Mouse (Mus musculus) forebrain, embryonic 14.5 days (tissue): Measurements from ENCODE around the gene Avpi1. TPM values are rescaled to one million over a fixed set of nuclear protein-coding genes. Genes with fewer than 3 reads are reported as not detected.
"Not testable (repeated sequence)": the region's sequence is repeated elsewhere in the genome, so short reads cannot be mapped to it uniquely, and the experiment has no call there.

Experiments
- ATAC-seq: fragments of 200-750 bp; cut with Nextera tagmentation; 2 replicates; pipeline ENCODE4 v1.8.0; 2017; ENCODE audit warnings: mild to moderate bottlenecking, moderate library complexity
- DNase-seq: peaks from one replicate; pipeline ENCODE4 v3.0.0-alpha.2; 2015; ENCODE audit warnings: low spot score
- H3K27ac ChIP-seq: fragments of 300-500 bp; sonication (generic); 2 replicates; pipeline ENCODE4 v1.5.1; 2014; ENCODE audit warnings: low read depth, mild to moderate bottlenecking, control low read depth, low read length, moderate library complexity
- H3K27me3 ChIP-seq: fragments of 300-500 bp; sonication (generic); replicated peaks from 2 replicates; pipeline ENCODE4 v1.6.1; 2014; ENCODE audit warnings: low read length, control low read depth, mixed read lengths; ENCODE audit not compliant: control insufficient read depth, insufficient read depth
- H3K36me3 ChIP-seq: fragments of 300-500 bp; sonication (generic); 2 replicates; pipeline ENCODE4 v1.6.1; 2014; ENCODE audit warnings: low read length, control low read depth; ENCODE audit not compliant: control insufficient read depth, insufficient read depth
- H3K4me1 ChIP-seq: fragments of 300-500 bp; sonication (generic); 2 replicates; pipeline ENCODE4 v1.6.1; 2014; ENCODE audit warnings: antibody characterized with exemption, low read length, control low read depth; ENCODE audit not compliant: control insufficient read depth, insufficient read depth
- H3K4me2 ChIP-seq: fragments of 300-500 bp; sonication (generic); 2 replicates; pipeline ENCODE4 v1.6.1; 2014; ENCODE audit warnings: mild to moderate bottlenecking, control low read depth, low read length
- H3K4me3 ChIP-seq: fragments of 300-500 bp; sonication (generic); 2 replicates; pipeline ENCODE4 v1.5.1; 2014; ENCODE audit warnings: low read depth, low read length, control low read depth
- H3K9ac ChIP-seq: fragments of 300-500 bp; sonication (generic); 2 replicates; pipeline ENCODE4 v1.6.1; 2014; ENCODE audit warnings: mild to moderate bottlenecking, low read length, control low read depth, moderate library complexity
- H3K9me3 ChIP-seq: fragments of 300-500 bp; sonication (generic); replicated peaks from 2 replicates; pipeline ENCODE4 v1.6.1; 2016; ENCODE audit warnings: low read length, control low read depth, mixed read lengths; ENCODE audit not compliant: control insufficient read depth
- WGBS: fragments of 180-500 bp; shearing (Covaris S2); extraction: QIAGEN DNeasy Blood & Tissue Kit; methylation state at CpG from one replicate; pipeline ENCODE4 v1.1.7; 2014; 5-methylcytosine and 5-hydroxymethylcytosine counted together
- polyA plus RNA-seq: library from polyadenylated mRNA; unstranded; fragments of >200 nt; fragmentation: Nextera tagmentation; extraction: Ambion mirVana; gene quantifications from 2 replicates; pipeline ENCODE4 v1.2.1, GENCODE M21; 2014

Gene Avpi1
- polyA plus RNA-seq, 1 experiment from 2014 or later, result 13.0 TPM

GRCm38 (mm10) chr19:42099406-42099805 lies 29.5 kb downstream of the Avpi1 start:
- H3K9ac ChIP-seq, result no peak overlapping the region
- H3K4me1 ChIP-seq, result no peaks in the 10 kb centered on the region
- WGBS, result 95% methylated on average over 3 of the region's 3 CpGs
- no peaks in the 10 kb centered on the region for H3K27me3 ChIP-seq
- no peak overlapping the region for H3K27ac ChIP-seq
- no peak overlapping the region for H3K4me2 ChIP-seq
- H3K4me3 ChIP-seq, result no peak overlapping the region
- peaks cover 24% of the 10 kb centered on the region for H3K36me3 ChIP-seq
- no peaks in the 10 kb centered on the region for H3K9me3 ChIP-seq
- DNase-seq (no peak), ATAC-seq (no peak)

- peak overlapping the region; percentile 89 for H3K4me2 ChIP-seq
These were observed 38.2 kb downstream of the Avpi1 start for GRCm38 (mm10) chr19:42090637-42091141.

GRCm38 (mm10) chr19:42089748-42090595 lies 38.9 kb downstream of the Avpi1 start, which contains the start of gene Pi4k2a:
TSS of gene Pi4k2a (plus strand) at chr19:42090470.
- WGBS, result under 1% methylated on average over 43 of the region's 55 CpGs
- Histone ChIP-seq H3K4me1 (peaks cover 23% of the 10 kb centered on the region), H3K9ac (peak within 1 kb of the TSS; percentile 90), H3K9me3 (no peaks in the 10 kb centered on the region), H3K4me3 (peak within 1 kb of the TSS; percentile 91), H3K27ac (peak within 1 kb of the TSS; percentile 77), H3K27me3 (no peaks in the 10 kb centered on the region), H3K36me3 (0 out of 2 replicates have a peak, but pooled peaks cover 6% of the 10 kb centered on the region), H3K4me2 (peak within 1 kb of the TSS; percentile 89)
- peak; percentile 100 for DNase-seq
- ATAC-seq, result peak; percentile 98

More at GRCm38 (mm10) chr19:42090637-42091141, 38.2 kb downstream of the Avpi1 start:
- WGBS, result under 1% methylated on average over 51 of the region's 52 CpGs
- DNase-seq (no peak), ATAC-seq (peak; percentile 52)
- H3K27me3 ChIP-seq, result no peaks in the 10 kb centered on the region
- peaks cover 20% of the 10 kb centered on the region for H3K4me1 ChIP-seq
- H3K9me3 ChIP-seq, result no peaks in the 10 kb centered on the region
- peak overlapping the region; percentile 91 for H3K4me3 ChIP-seq
- peak overlapping the region; percentile 90 for H3K9ac ChIP-seq
- H3K36me3 ChIP-seq, result peaks cover 10% of the 10 kb centered on the region; the same call in 1 of the 2 replicates
- H3K27ac ChIP-seq, result peak overlapping the region; percentile 77

- WGBS, result 26% methylated on average over 14 of the region's 14 CpGs
These were observed 39.6 kb downstream of the Avpi1 start for GRCm38 (mm10) chr19:42089103-42089747.

GRCm38 (mm10) chr19:42086166-42086565 lies 42.7 kb downstream of the Avpi1 start, which contains the start of gene Morn4:
TSS of gene Morn4 (minus strand) at chr19:42086357.
- peak within 1 kb of the TSS; percentile 75 for H3K4me3 ChIP-seq
- no peaks in the 10 kb centered on the region for H3K36me3 ChIP-seq
- no peaks in the 10 kb centered on the region for H3K27me3 ChIP-seq
- DNase-seq, result peak; percentile 97
- no peaks in the 10 kb centered on the region for H3K9me3 ChIP-seq
- 0% methylated on average over 21 of the region's 21 CpGs for WGBS
- peak within 1 kb of the TSS; percentile 52; the same call in 1 of the 2 replicates for H3K27ac ChIP-seq
- H3K4me2 ChIP-seq, result peak within 1 kb of the TSS; percentile 74
- ATAC-seq, result peak; percentile 87
- H3K4me1 ChIP-seq, result peaks cover 15% of the 10 kb centered on the region
- H3K9ac ChIP-seq, result peak within 1 kb of the TSS; percentile 80

More at GRCm38 (mm10) chr19:42089103-42089747, 39.6 kb downstream of the Avpi1 start:
- Histone ChIP-seq H3K27me3 (no peaks in the 10 kb centered on the region), H3K9ac (no peak overlapping the region), H3K27ac (peak overlapping the region; percentile 22), H3K4me3 (no peak overlapping the region), H3K4me2 (peak overlapping the region; percentile 62), H3K36me3 (0 out of 2 replicates have a peak, but pooled peaks cover 6% of the 10 kb centered on the region), H3K4me1 (peaks cover 23% of the 10 kb centered on the region), H3K9me3 (no peaks in the 10 kb centered on the region)
- DNase-seq (peak; percentile 52), ATAC-seq (no peak)

- ATAC-seq, result no peak; the same call in 1 of the 2 replicates
- peak overlapping the region; percentile 80 for H3K9ac ChIP-seq
- peak overlapping the region; percentile 52; the same call in 1 of the 2 replicates for H3K27ac ChIP-seq
- peak overlapping the region; percentile 75 for H3K4me3 ChIP-seq
- no peaks in the 10 kb centered on the region for H3K9me3 ChIP-seq
- no peaks in the 10 kb centered on the region for H3K36me3 ChIP-seq
- peak overlapping the region; percentile 74 for H3K4me2 ChIP-seq
- H3K27me3 ChIP-seq, result no peaks in the 10 kb centered on the region
- WGBS, result 5% methylated on average over 10 of the region's 10 CpGs
- H3K4me1 ChIP-seq, result peaks cover 12% of the 10 kb centered on the region; the same call in 1 of the 2 replicates
- no peak for DNase-seq
These were observed 43.2 kb downstream of the Avpi1 start for GRCm38 (mm10) chr19:42085690-42086089.

GRCm38 (mm10) chr19:42081613-42082012 lies 47.2 kb downstream of the Avpi1 start:
- not testable (repeated sequence) for H3K27me3 ChIP-seq, H3K9me3 ChIP-seq, H3K4me3 ChIP-seq, H3K27ac ChIP-seq, ATAC-seq, H3K9ac ChIP-seq, DNase-seq, H3K36me3 ChIP-seq, H3K4me1 ChIP-seq, H3K4me2 ChIP-seq
- whole genome bisulfite sequencing, result 94% methylated on average over 5 of the region's 5 CpGs

- Histone ChIP-seq H3K4me1 (0 out of 2 replicates have a peak, but pooled peaks cover 1% of the 10 kb centered on the region), H3K4me3 (no peak overlapping the region), H3K36me3 (peaks cover 16% of the 10 kb centered on the region), H3K9me3 (no peaks in the 10 kb centered on the region), H3K4me2 (no peak overlapping the region), H3K27ac (no peak overlapping the region), H3K27me3 (no peaks in the 10 kb centered on the region), H3K9ac (no peak overlapping the region)
- DNase-seq, result no peak
- 87% methylated on average over 11 of the region's 11 CpGs for WGBS
- no peak for ATAC-seq
These were observed 48.4 kb downstream of the Avpi1 start for GRCm38 (mm10) chr19:42080469-42080868.
